Mouse (Mus musculus): ENCODE results near the gene Rs1. TPM values are rescaled to one million over a fixed set of nuclear protein-coding genes. Genes with fewer than 3 reads are reported as not detected.
"Not testable (repeated sequence)": the region's sequence is repeated elsewhere in the genome, so short reads cannot be mapped to it uniquely, and the experiment has no call there.

Gene Rs1
- polyA plus RNA-seq (2015; fragmentation: Nextera tagmentation; extraction: Ambion mirVana) = not detected in 2 replicates

DNA sequence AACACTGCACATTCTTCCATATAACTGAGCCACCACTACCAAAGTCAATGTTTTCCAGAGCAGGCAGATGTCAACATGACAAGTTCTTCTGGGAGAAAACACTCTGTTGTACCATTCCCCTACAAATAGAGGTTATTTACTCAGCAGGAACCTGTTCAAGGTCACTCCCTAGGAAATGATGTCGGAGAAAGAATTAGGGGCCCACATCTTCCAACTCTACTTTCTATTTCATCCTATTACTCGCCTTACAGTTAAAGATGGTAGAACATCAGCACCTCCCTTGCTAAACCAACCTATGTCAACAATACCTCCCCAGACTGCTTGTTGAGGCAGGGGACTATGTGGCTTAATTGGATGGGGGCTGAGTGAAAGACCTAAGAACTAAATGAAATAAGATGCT, at the start of gene Rs1:
TSS of gene Rs1 (plus strand) at position 301 of the 400 bp plus-strand sequence.
- no peak for DNase-seq
- Histone ChIP-seq H3K4me2 (peak within 1 kb of the TSS; percentile 58), H3K27ac (no peak within 1 kb of the TSS), H3K36me3 (no peaks in the 10 kb centered on the region), H3K9me3 (replicated peaks) (no peaks in the 10 kb centered on the region), H3K4me3 (replicated peaks) (peak within 1 kb of the TSS; percentile 64), H3K9ac (no peak within 1 kb of the TSS), H3K27me3 (no peaks in the 10 kb centered on the region), H3K4me1 (replicated peaks) (no peaks in the 10 kb centered on the region)
- WGBS (ENCODE audit: insufficient replicate concordance) = 60% methylated on average over 2 of the region's 2 CpGs
- no peak for ATAC-seq (ENCODE audit: low read depth)

- Histone ChIP-seq H3K9ac (no peak within 1 kb of the TSS), H3K4me1 (replicated peaks) (no peaks in the 10 kb centered on the region), H3K4me2 (no peak within 1 kb of the TSS), H3K27me3 (no peaks in the 10 kb centered on the region; the same call in 1 of the 2 replicates), H3K27ac (no peak within 1 kb of the TSS), H3K36me3 (no peaks in the 10 kb centered on the region), H3K4me3 (replicated peaks) (no peak within 1 kb of the TSS), H3K9me3 (replicated peaks) (no peaks in the 10 kb centered on the region)
- no peak for ATAC-seq (ENCODE audit: low read depth)
- 66% methylated on average over 5 of the region's 5 CpGs for WGBS (ENCODE audit: insufficient replicate concordance)
- DNase-seq = no peak
These were observed 32.2 kb upstream of the Rs1 start, which contains the start of gene Ppef1 for GRCm38 (mm10) chrX:160735650-160736049. Gene Ppef1, minus strand, starts transcription at chrX:160735765.

DNA sequence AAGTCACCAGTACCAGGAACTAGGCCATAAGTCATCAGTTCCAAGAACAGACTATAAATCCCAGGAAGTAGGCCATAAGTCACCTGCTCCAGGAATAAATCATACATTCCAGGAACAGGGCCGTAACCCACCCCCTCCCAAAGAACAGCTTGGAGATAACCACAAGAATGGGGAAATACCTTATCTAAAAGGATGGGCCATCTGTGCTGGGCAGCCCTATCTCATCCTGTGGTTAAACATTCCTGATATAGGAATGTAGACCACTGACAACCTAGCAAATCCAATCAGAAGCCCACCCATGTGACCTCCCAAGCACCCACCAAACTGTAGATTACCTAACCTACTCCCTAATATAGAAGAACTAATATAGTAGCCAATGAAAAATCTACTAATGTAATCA, 22.4 kb upstream of the Rs1 start:
- ATAC-seq (ENCODE audit: low read depth) (no peak), DNase-seq (no peak)
- Histone ChIP-seq H3K4me3 (replicated peaks) (no peak overlapping the region), H3K27ac (no peak overlapping the region), H3K9me3 (replicated peaks) (no peaks in the 10 kb centered on the region), H3K27me3 (no peaks in the 10 kb centered on the region), H3K9ac (no peak overlapping the region), H3K4me2 (no peak overlapping the region), H3K36me3 (no peaks in the 10 kb centered on the region), H3K4me1 (replicated peaks) (no peaks in the 10 kb centered on the region)
- 31% methylated on average over 1 of the region's 1 CpGs for WGBS (ENCODE audit: insufficient replicate concordance)

DNA sequence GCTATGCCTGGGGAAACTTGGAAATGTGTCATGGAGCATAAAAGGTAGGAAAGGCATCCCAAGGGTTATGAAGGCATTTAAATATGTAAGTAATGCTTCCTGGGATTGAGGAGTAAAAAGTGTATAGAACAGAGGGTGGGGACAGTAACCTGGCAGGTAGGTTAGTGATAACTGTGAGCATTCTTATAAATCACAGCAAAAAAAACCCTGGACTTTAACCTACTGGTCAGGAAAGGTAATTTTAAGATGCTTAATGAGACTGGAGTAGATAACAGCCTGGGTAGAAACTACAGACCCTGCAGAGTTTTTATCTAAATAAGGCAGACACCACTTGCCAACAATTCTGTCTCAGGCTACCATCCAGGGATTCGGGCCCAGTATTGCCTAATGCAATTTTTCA, 19.2 kb upstream of the Rs1 start:
- no peaks in the 10 kb centered on the region for H3K27me3 ChIP-seq
- H3K27ac ChIP-seq = no peak overlapping the region
- 46% methylated on average over 1 of the region's 1 CpGs for WGBS (ENCODE audit: insufficient replicate concordance)
- no peaks in the 10 kb centered on the region for H3K4me1 ChIP-seq (replicated peaks)
- no peak overlapping the region for H3K4me3 ChIP-seq (replicated peaks)
- no peak overlapping the region for H3K9ac ChIP-seq
- H3K4me2 ChIP-seq = no peak overlapping the region
- no peaks in the 10 kb centered on the region for H3K36me3 ChIP-seq
- no peaks in the 10 kb centered on the region for H3K9me3 ChIP-seq (replicated peaks)
- ATAC-seq (ENCODE audit: low read depth) (no peak), DNase-seq (no peak)

DNA sequence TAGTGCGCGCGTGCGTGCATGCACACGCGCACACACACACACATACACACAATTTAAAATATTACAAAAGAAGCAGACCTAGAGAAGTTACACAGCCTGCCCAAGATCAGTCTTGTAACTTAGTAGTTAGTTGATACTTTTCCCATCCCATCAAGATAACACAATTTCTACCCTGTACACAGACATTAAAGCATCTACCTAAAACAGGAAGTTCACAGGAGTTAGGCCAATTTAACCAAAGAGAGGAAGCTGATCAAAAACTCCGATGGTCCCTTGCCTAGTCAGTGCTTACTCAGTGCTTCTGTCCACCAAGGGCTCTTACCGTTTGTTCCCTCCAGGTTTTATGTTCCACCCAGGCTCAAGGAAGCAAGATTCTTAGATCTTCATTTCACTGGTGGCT, 17.0 kb upstream of the Rs1 start:
- H3K9me3 ChIP-seq (replicated peaks) = no peaks in the 10 kb centered on the region
- ATAC-seq (ENCODE audit: low read depth) (no peak), DNase-seq (no peak)
- H3K36me3 ChIP-seq = no peaks in the 10 kb centered on the region
- no peak overlapping the region for H3K4me2 ChIP-seq
- H3K27me3 ChIP-seq = no peaks in the 10 kb centered on the region; the same call in 1 of the 2 replicates
- H3K9ac ChIP-seq = no peak overlapping the region
- H3K4me3 ChIP-seq (replicated peaks) = no peak overlapping the region
- H3K4me1 ChIP-seq (replicated peaks) = no peaks in the 10 kb centered on the region
- WGBS (ENCODE audit: insufficient replicate concordance) = 81% methylated on average over 8 of the region's 8 CpGs
- no peak overlapping the region for H3K27ac ChIP-seq

- H3K36me3 ChIP-seq = no peaks in the 10 kb centered on the region
- DNase-seq = peak; percentile 83
- peak overlapping the region; percentile 58 for H3K4me2 ChIP-seq
- no peaks in the 10 kb centered on the region for H3K9me3 ChIP-seq (replicated peaks)
- 27% methylated on average over 30 of the region's 30 CpGs for WGBS (ENCODE audit: insufficient replicate concordance)
- no peaks in the 10 kb centered on the region for H3K4me1 ChIP-seq (replicated peaks)
- H3K9ac ChIP-seq = peak overlapping the region; percentile 67
- no peak overlapping the region for H3K27ac ChIP-seq
- no peaks in the 10 kb centered on the region for H3K27me3 ChIP-seq
- peak; percentile 94 for ATAC-seq (ENCODE audit: low read depth)
- peak overlapping the region; percentile 64 for H3K4me3 ChIP-seq (replicated peaks)
These were observed 2.2 kb upstream of the Rs1 start for GRCm38 (mm10) chrX:160765389-160766232.

DNA sequence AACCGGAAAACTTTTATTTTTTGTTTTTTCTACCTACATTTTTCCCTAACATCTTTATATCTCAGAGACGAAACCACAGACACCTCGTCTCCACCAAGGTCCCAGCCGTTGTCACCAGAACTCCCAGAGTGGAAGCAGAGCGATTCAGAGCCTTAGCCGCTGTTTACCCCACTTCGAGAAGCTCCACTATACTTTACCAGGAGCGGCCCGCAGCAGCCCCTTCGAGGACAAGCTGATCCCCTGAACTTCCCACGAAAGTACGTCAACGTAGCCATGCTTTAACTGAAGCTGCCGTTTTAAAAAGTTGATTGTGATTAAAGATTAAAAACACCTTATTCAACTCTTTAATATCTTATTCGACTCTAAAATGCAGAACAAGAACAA, 1.6 kb upstream of the Rs1 start:
- no peaks in the 10 kb centered on the region for H3K27me3 ChIP-seq
- ATAC-seq (ENCODE audit: low read depth) (peak; percentile 85), DNase-seq (no peak)
- H3K9ac ChIP-seq = peak overlapping the region; percentile 67
- H3K9me3 ChIP-seq (replicated peaks) = no peaks in the 10 kb centered on the region
- WGBS (ENCODE audit: insufficient replicate concordance) = 23% methylated on average over 15 of the region's 15 CpGs
- no peaks in the 10 kb centered on the region for H3K36me3 ChIP-seq
- H3K4me1 ChIP-seq (replicated peaks) = no peaks in the 10 kb centered on the region
- H3K4me2 ChIP-seq = peak overlapping the region; percentile 58
- H3K27ac ChIP-seq = no peak overlapping the region
- peak overlapping the region; percentile 64 for H3K4me3 ChIP-seq (replicated peaks)

- not testable (repeated sequence) for H3K4me2 ChIP-seq; H3K9me3 ChIP-seq (replicated peaks); H3K27ac ChIP-seq; H3K9ac ChIP-seq; H3K27me3 ChIP-seq; H3K36me3 ChIP-seq; H3K4me1 ChIP-seq (replicated peaks); ATAC-seq (ENCODE audit: low read depth); H3K4me3 ChIP-seq (replicated peaks); DNase-seq
- 76% methylated on average over 5 of the region's 5 CpGs for WGBS (ENCODE audit: insufficient replicate concordance)
These were observed 1.8 kb downstream of the Rs1 start for GRCm38 (mm10) chrX:160769622-160770021.

GRCm38 (mm10) chrX:160773033-160773432, 5.2 kb downstream of the Rs1 start:
- Histone ChIP-seq H3K9me3 (replicated peaks) (no peaks in the 10 kb centered on the region), H3K4me3 (replicated peaks) (no peak overlapping the region), H3K27me3 (no peaks in the 10 kb centered on the region), H3K4me1 (replicated peaks) (no peaks in the 10 kb centered on the region), H3K9ac (no peak overlapping the region), H3K36me3 (no peaks in the 10 kb centered on the region), H3K4me2 (no peak overlapping the region), H3K27ac (no peak overlapping the region)
- ATAC-seq (ENCODE audit: low read depth) (no peak), DNase-seq (no peak)
- WGBS (ENCODE audit: insufficient replicate concordance) = 28% methylated on average over 1 of the region's 1 CpGs

DNA sequence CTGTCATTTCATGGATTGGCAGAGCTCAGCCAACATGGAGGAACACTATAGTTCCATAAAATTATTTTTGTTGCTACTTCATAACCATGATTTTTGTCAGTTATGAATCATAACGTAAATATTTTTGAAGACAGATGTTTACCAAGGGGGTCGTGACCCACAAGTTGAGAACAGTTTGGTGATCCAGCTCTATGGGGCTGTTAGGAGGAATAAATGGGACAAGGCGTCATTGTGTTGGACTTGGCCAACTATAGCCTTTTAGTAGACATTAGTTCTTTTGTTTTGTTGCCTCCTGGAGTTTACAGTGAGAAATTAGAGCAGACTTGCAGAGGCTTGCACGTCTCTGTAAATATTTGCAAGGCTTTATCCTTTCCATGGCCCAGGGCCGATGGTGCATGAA, 14.5 kb downstream of the Rs1 start:
- no peak overlapping the region for H3K27ac ChIP-seq
- ATAC-seq (ENCODE audit: low read depth) (no peak), DNase-seq (no peak)
- no peaks in the 10 kb centered on the region for H3K27me3 ChIP-seq
- 63% methylated on average over 5 of the region's 5 CpGs for WGBS (ENCODE audit: insufficient replicate concordance)
- no peak overlapping the region for H3K4me3 ChIP-seq (replicated peaks)
- no peak overlapping the region for H3K9ac ChIP-seq
- H3K36me3 ChIP-seq = no peaks in the 10 kb centered on the region
- H3K4me2 ChIP-seq = no peak overlapping the region
- no peaks in the 10 kb centered on the region for H3K4me1 ChIP-seq (replicated peaks)
- no peaks in the 10 kb centered on the region for H3K9me3 ChIP-seq (replicated peaks)

DNA sequence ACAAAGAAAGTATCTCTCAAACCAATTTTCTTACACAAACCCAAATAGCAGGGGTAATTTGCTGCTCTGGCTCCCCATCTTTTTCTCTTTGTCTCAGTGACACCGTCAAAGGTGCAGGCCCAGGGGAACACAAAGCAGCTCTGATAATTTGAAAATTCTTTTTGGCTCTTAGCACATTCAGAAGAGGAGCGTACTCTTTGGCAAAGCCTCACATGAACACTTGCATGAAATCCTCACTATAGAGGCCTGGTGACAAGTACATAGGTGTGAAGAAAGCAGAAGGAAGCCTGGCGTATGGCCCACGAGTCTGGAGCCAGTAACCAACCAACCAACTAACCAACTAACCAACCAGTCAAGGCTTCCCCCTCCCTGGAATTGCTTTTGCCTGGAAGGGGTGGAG, 27.1 kb downstream of the Rs1 start:
- Histone ChIP-seq H3K9ac (no peak overlapping the region), H3K27ac (no peak overlapping the region), H3K4me2 (no peak overlapping the region), H3K36me3 (no peaks in the 10 kb centered on the region), H3K27me3 (no peaks in the 10 kb centered on the region), H3K4me3 (replicated peaks) (no peak overlapping the region), H3K4me1 (replicated peaks) (no peaks in the 10 kb centered on the region), H3K9me3 (replicated peaks) (no peaks in the 10 kb centered on the region)
- DNase-seq (no peak), ATAC-seq (ENCODE audit: low read depth) (no peak)
- WGBS (ENCODE audit: insufficient replicate concordance) = 75% methylated on average over 4 of the region's 4 CpGs
